Mouse (Mus musculus) testis, adult 2 months (tissue): Measurements from ENCODE around the gene Gm28042. TPM values are rescaled to one million over a fixed set of nuclear protein-coding genes. Genes with fewer than 3 reads are reported as not detected.

Experiments
- H3K27ac ChIP-seq: fragments of 200-500 bp; 2 replicates; pipeline ENCODE4 v1.5.1; 2012; ENCODE audit warnings: low read depth, low read length; ENCODE audit not compliant: control insufficient read depth, insufficient read depth
- H3K27me3 ChIP-seq: fragments of 200-500 bp; 2 replicates; pipeline ENCODE4 v1.6.1; 2012; ENCODE audit warnings: mild to moderate bottlenecking, low read length, moderate library complexity; ENCODE audit not compliant: control insufficient read depth, insufficient read depth
- H3K36me3 ChIP-seq: fragments of 200-500 bp; 2 replicates; pipeline ENCODE4 v1.6.1; 2012; ENCODE audit warnings: mild to moderate bottlenecking, low read length; ENCODE audit not compliant: control insufficient read depth, insufficient read depth
- H3K4me1 ChIP-seq: fragments of 200-500 bp; 2 replicates; pipeline ENCODE4 v1.6.1; 2012; ENCODE audit warnings: low read length; ENCODE audit not compliant: control insufficient read depth, insufficient read depth
- H3K4me3 ChIP-seq: fragments of 200-500 bp; 2 replicates; pipeline ENCODE4 v1.5.1; 2012; ENCODE audit warnings: low read depth, mild to moderate bottlenecking, low read length, moderate library complexity, mixed read lengths; ENCODE audit not compliant: control insufficient read depth
- CTCF ChIP-seq: fragments of 200-500 bp; IDR thresholded peaks from 2 replicates; pipeline ENCODE4 v1.5.1; 2012; ENCODE audit warnings: low read depth, mild to moderate bottlenecking, inconsistent platforms, low read length, moderate library complexity; ENCODE audit not compliant: control insufficient read depth, insufficient read depth, insufficient replicate concordance
- POLR2A ChIP-seq: fragments of 200-500 bp; IDR thresholded peaks from 2 replicates; pipeline ENCODE4 v1.6.1; 2012; ENCODE audit warnings: low read depth, mild to moderate bottlenecking, inconsistent platforms, low read length, moderate library complexity; ENCODE audit not compliant: control insufficient read depth
- polyA plus RNA-seq: library from polyadenylated mRNA; depleted of rRNA; stranded (reverse); fragments of >200 nt; gene quantifications from 2 replicates; pipeline ENCODE4 v1.2.3, GENCODE M21; 2012

Gene Gm28042
- polyA plus RNA-seq, 1 experiment: 3.1 TPM

DNA sequence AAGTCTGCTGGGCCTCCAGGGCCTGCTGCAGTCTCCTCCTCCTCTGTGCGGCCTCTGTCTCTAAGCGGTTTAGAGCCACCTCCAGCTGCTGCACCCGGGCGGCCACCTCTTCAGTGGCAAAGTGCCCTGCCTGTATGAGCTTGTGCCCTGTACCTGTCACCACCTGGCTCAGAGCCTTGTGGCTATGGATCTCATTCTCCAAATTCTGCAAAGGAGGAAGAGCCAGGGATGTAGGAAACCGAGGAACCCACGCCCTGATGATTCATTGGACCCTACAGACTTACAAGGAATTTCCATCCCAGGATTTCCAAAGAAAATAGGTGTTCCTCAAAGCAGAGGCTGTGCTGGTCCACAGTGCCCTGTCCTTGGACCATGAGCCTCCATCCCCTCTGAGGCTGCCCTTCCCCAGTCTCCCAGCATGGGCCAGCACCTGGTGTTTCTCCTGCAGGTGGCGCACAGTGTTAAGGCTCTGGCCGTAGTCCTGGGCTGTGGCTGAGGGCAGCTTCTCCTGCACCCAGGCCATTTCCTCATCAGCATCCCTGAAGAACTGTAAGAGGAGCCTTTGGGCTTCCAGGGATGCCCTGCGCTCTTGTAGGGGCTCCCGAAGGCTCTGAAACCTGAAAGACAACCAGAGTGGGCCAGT is 22.5 kb downstream of the Gm28042 start:
- Histone ChIP-seq H3K4me1 (peaks cover 8% of the 10 kb centered on the region), H3K27ac (no peak overlapping the region), H3K36me3 (no peaks in the 10 kb centered on the region), H3K27me3 (no peaks in the 10 kb centered on the region), H3K4me3 (no peak overlapping the region)
- no peak for TF ChIP-seq POLR2A
- TF ChIP-seq CTCF: no peak

DNA sequence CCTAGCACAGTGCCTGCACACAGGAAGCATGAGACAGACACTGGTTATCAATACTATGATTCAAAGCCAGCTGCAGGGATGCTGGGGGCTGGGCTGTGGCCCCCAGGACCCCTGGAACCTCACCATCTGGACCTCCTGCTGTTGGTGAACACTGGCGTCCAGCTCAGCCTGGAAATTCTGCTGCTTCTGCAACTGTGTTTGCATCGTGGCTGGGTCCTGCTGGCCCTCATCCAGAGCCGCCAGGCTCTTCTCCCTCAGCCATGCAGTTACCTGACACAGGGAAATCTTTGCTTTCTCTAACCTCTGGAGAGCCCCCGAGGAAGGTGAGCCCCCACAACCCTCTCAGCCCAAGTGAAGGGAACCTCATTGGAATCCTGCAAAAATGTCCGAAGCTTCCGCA is 24.1 kb downstream of the Gm28042 start:
- no peak overlapping the region for H3K27ac ChIP-seq
- no peak overlapping the region for H3K4me3 ChIP-seq
- peaks cover 8% of the 10 kb centered on the region for H3K4me1 ChIP-seq
- H3K27me3 ChIP-seq: no peaks in the 10 kb centered on the region
- no peaks in the 10 kb centered on the region for H3K36me3 ChIP-seq
- TF ChIP-seq POLR2A (no peak), CTCF (no peak)

DNA sequence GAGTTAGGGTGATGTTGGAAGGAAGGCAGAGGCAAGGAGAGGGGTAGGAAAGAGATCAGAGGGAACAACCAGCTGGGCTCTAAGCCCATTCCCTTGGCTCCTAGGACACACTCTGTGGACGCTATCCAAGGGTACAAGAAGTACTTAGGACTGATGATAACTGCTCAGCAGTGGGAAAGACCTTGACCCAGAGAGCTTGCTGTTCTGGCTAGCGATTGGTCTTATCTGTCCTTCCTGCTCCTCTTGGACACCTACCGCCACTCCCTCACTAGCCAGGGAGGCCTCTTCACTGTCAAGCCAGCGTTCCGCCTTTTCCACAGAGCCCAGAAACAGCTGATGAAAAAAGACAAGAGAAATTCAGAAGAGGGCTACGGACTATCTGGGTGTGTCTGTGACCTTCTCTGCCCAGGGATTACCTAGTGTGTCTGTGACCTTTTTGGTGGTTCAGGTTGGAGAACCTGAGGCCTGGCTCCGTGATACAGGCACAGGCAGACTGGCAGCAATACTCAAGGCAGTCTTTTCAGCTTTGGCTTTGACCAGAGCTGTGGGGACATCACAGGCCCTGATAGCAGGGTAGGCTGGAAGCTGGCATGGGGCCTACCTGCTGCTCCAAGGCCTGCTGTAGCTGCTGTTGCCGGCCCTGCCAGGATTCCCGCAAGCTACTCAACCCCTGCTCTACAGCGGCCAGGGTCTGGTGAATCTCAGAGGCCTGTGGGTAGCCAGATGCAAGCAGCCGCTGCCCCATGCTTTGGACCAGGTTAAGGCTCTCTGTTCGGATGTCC is 27.7 kb downstream of the Gm28042 start:
- Histone ChIP-seq H3K4me3 (no peak overlapping the region), H3K4me1 (peaks cover 4% of the 10 kb centered on the region; the same call in 1 of the 2 replicates), H3K36me3 (no peaks in the 10 kb centered on the region), H3K27me3 (no peaks in the 10 kb centered on the region), H3K27ac (peak overlapping the region; percentile 81)
- no peak for TF ChIP-seq CTCF
- TF ChIP-seq POLR2A: no peak; the same call in 1 of the 2 replicates

DNA sequence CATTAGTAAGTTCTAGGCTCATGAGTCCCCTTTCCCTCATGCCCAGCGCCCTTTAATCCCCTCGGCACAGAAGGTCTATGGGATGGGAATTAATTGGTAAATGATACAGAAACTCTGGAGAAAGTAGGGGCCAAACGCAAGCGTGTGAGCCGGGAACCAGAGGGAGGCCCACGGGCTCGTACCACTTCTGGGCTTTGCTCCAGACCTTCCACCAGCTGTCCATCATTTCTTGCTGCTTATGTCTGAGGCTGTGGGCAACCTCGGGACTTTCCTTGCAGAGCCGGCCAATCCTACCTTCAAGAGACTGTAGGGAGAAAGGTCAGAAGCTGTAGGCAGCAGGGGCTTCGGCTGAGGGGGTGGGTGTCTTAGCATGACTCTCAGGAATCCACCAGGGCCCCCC is 28.6 kb downstream of the Gm28042 start:
- no peak for TF ChIP-seq POLR2A
- TF ChIP-seq CTCF: no peak

DNA sequence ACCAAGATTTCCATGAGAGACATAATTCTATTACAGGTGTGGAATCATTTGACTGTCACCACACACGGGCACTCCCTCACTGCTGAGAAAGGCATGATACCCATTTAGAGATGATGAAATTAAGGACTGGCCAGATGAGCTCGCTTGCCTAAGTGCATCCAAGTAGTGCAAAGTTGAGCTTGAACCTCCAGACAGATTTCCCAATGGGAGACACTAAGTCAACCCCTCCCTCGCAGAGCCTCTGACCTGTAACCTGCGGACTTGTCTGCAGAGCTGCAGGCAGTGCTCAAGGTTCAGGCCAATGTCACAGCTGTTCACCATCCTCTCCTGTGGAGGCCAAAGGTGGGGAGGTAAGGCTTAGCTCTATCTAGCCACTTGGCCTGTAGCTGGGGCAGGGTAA is 31.5 kb downstream of the Gm28042 start:
- Histone ChIP-seq H3K4me3 (no peak overlapping the region), H3K4me1 (peaks cover 4% of the 10 kb centered on the region; the same call in 1 of the 2 replicates), H3K27ac (no peak overlapping the region), H3K27me3 (no peaks in the 10 kb centered on the region), H3K36me3 (no peaks in the 10 kb centered on the region)
- no peak for TF ChIP-seq CTCF
- no peak for TF ChIP-seq POLR2A

More for the DNA sequence above, 28.6 kb downstream of the Gm28042 start:
- Histone ChIP-seq H3K27me3 (no peaks in the 10 kb centered on the region), H3K4me3 (no peak overlapping the region), H3K4me1 (peaks cover 4% of the 10 kb centered on the region; the same call in 1 of the 2 replicates), H3K36me3 (no peaks in the 10 kb centered on the region), H3K27ac (peak overlapping the region; percentile 81)

DNA sequence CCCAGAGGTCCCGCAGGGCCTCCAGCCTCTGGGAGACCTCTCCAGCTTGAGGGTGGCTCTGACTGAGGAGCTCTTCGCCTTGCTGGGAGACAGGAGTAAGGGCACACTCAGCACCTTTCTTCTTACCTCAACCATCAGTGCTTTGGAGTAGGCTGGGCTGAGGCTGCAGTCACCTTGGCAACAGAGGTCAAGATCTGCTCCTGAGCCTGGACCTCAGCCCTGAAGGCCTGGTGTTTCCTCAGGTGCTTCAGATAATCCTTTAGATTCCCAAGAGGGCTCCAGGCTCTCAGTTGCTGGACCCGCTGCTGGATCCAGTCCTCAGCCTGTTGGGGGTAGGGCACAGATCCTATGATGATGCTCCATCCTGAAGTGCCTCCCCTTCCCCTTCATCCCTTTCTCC is 32.2 kb downstream of the Gm28042 start:
- no peaks in the 10 kb centered on the region for H3K4me1 ChIP-seq
- no peak overlapping the region for H3K4me3 ChIP-seq
- H3K27ac ChIP-seq: no peak overlapping the region
- no peaks in the 10 kb centered on the region for H3K27me3 ChIP-seq
- TF ChIP-seq CTCF: no peak
- TF ChIP-seq POLR2A: no peak
- H3K36me3 ChIP-seq: no peaks in the 10 kb centered on the region

DNA sequence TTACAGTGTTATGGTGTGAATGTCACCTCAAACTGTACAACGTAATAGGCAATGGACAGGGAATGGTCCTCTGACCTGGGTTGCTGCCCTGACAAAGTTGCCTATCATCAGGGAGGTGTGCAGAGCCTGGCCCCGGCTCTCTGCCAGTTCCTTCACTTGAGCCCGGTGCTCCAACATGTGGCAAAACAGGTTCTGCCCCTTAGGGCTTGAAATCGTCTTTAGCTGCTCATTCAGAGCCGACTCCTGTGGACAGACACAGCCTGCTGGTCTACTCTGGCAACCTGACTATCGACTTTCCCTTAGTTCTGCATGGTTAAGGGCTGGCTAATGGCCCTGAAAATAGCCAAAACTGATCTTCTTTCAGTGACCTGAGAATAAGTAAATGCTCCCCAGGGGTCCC is 32.9 kb downstream of the Gm28042 start:
- no peak overlapping the region for H3K4me3 ChIP-seq
- H3K27ac ChIP-seq: no peak overlapping the region
- H3K27me3 ChIP-seq: no peaks in the 10 kb centered on the region
- TF ChIP-seq POLR2A (no peak), CTCF (no peak)
- H3K4me1 ChIP-seq: no peaks in the 10 kb centered on the region
- H3K36me3 ChIP-seq: no peaks in the 10 kb centered on the region
